Comparison of ENCODE assay signal across 23 mouse cellular contexts in the genomic region with DNA sequence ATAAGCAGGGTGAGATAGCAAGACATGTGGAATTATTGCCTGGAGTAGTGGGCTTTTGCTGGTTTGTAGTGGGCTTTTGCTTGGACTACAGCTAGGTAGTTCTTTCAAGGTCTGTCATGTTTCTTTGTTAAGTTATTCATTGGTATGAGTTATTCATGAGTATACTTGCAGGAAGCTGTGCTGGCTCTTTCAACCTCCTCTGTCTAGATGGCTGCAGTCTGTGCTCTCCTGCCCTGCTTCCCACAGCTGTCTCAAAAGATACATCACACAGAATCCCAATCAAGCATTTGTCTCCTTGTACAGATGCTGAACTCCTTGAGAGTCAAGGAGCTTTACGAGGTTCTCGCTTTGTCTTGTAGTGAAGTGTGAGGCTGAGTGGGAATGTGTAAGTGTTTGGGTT.
DNase-seq lines count a peak whose midpoint lies in the region; ATAC-seq lines count a peak whose summit lies in the region.
"Had no signal": no experiment of that assay in that cellular context is flagged by ENCODE, and none has a peak within 500 bp of the region (broad histone marks: within the 10 kb centered on the region; RNA-seq: fewer than 3 reads in every experiment).

No protein-coding gene starts in this region.

- H3K36me3 ChIP-seq in midbrain, embryonic 12.5 days = no peaks in the 10 kb centered on the region
- no peaks in the 10 kb centered on the region for H3K36me3 ChIP-seq in midbrain, embryonic 15.5 days (replicated peaks)
- H3K36me3 ChIP-seq in midbrain, embryonic 16.5 days (ENCODE audit: control insufficient read depth, insufficient read depth, low read length) = no peaks in the 10 kb centered on the region
- no peaks in the 10 kb centered on the region for H3K36me3 ChIP-seq in forebrain, embryonic 14.5 days (ENCODE audit: control insufficient read depth, insufficient read depth, low read length)
- H3K36me3 ChIP-seq: embryonic facial prominence, embryonic 15.5 days; forebrain, embryonic 10.5 days; forebrain, embryonic 15.5 days; G1E; heart, embryonic 13.5 days; hindbrain, embryonic 13.5 days had no signal

- no peaks in the 10 kb centered on the region for H3K27me3 ChIP-seq in midbrain, embryonic 12.5 days
- H3K27me3 ChIP-seq in midbrain, embryonic 15.5 days (replicated peaks) = no peaks in the 10 kb centered on the region
- no peaks in the 10 kb centered on the region for H3K27me3 ChIP-seq in midbrain, embryonic 16.5 days (ENCODE audit: control insufficient read depth, insufficient read depth, low read depth, low read length)
- H3K27me3 ChIP-seq in forebrain, embryonic 14.5 days (replicated peaks; ENCODE audit: control insufficient read depth, insufficient read depth, low read length) = no peaks in the 10 kb centered on the region
- H3K27me3 ChIP-seq: embryonic facial prominence, embryonic 15.5 days; forebrain, embryonic 15.5 days; heart, embryonic 13.5 days; hindbrain, embryonic 13.5 days had no signal

- H3K4me3 ChIP-seq in midbrain, embryonic 12.5 days = no peak overlapping the region
- H3K4me3 ChIP-seq in midbrain, embryonic 15.5 days = no peak overlapping the region
- H3K4me3 ChIP-seq in midbrain, embryonic 16.5 days (ENCODE audit: low read depth, low read length) = no peak overlapping the region
- no peak overlapping the region for H3K4me3 ChIP-seq in forebrain, embryonic 14.5 days (ENCODE audit: low read depth, low read length)
- H3K4me3 ChIP-seq: embryonic facial prominence, embryonic 15.5 days; erythroblast, embryonic 14.5 days; forebrain, embryonic 10.5 days; forebrain, embryonic 15.5 days; heart, embryonic 13.5 days; hindbrain, embryonic 13.5 days had no signal

- ATAC-seq in midbrain, embryonic 12.5 days (ENCODE audit: low FRiP score, low read depth) = peak; percentile 60; the same call in 1 of the 2 replicates
- no peak for ATAC-seq in midbrain, embryonic 15.5 days (replicated peaks)
- ATAC-seq in midbrain, embryonic 16.5 days = 0 out of 2 replicates have a peak, but pooled peaks have one; percentile 36
- no peak for ATAC-seq in forebrain, embryonic 14.5 days
- ATAC-seq: CD4-positive, CD25-positive, alpha-beta regulatory T cell, adult 4 months; forebrain, embryonic 15.5 days; hindbrain, postnatal 0 days had no signal

- H3K4me1 ChIP-seq in midbrain, embryonic 12.5 days = no peaks in the 10 kb centered on the region
- H3K4me1 ChIP-seq in midbrain, embryonic 15.5 days = 0 out of 2 replicates have a peak, but pooled peaks cover 6% of the 10 kb centered on the region
- H3K4me1 ChIP-seq in midbrain, embryonic 16.5 days (ENCODE audit: control insufficient read depth, insufficient read depth, low read length) = 0 out of 2 replicates have a peak, but pooled peaks cover 2% of the 10 kb centered on the region
- no peaks in the 10 kb centered on the region for H3K4me1 ChIP-seq in forebrain, embryonic 14.5 days (ENCODE audit: control insufficient read depth, insufficient read depth, low read length)
- H3K4me1 ChIP-seq: embryonic facial prominence, embryonic 15.5 days; forebrain, embryonic 10.5 days; forebrain, embryonic 15.5 days; hindbrain, embryonic 13.5 days had no signal

- no peak overlapping the region for H3K4me2 ChIP-seq in midbrain, embryonic 12.5 days (replicated peaks)
- H3K4me2 ChIP-seq in midbrain, embryonic 15.5 days = no peak overlapping the region
- H3K4me2 ChIP-seq in midbrain, embryonic 16.5 days (ENCODE audit: low read length) = no peak overlapping the region
- no peak overlapping the region for H3K4me2 ChIP-seq in forebrain, embryonic 14.5 days (ENCODE audit: low read length)
- H3K4me2 ChIP-seq: embryonic facial prominence, embryonic 15.5 days; forebrain, embryonic 15.5 days; heart, embryonic 13.5 days; hindbrain, embryonic 13.5 days had no signal

- no peak overlapping the region for H3K27ac ChIP-seq in midbrain, embryonic 12.5 days (replicated peaks)
- no peak overlapping the region for H3K27ac ChIP-seq in midbrain, embryonic 15.5 days
- H3K27ac ChIP-seq in midbrain, embryonic 16.5 days (ENCODE audit: low read length) = no peak overlapping the region
- H3K27ac ChIP-seq in forebrain, embryonic 14.5 days (ENCODE audit: low read depth, low read length) = no peak overlapping the region
- H3K27ac ChIP-seq: embryonic facial prominence, embryonic 15.5 days; forebrain, embryonic 10.5 days; forebrain, embryonic 15.5 days; heart, embryonic 13.5 days; hindbrain, embryonic 13.5 days; hindbrain, postnatal 0 days had no signal

- peak; percentile 8 for DNase-seq in embryo, embryonic 10 days (ENCODE audit: low spot score)
- DNase-seq in embryo, embryonic 9.5 days (ENCODE audit: extremely low spot score) = no peak
- no peak for DNase-seq in spleen, adult 12 weeks (ENCODE audit: low spot score)
- no peak for DNase-seq in forebrain, embryonic 14.5 days (ENCODE audit: low spot score)
- DNase-seq: adrenal gland, adult 8-10 months; B cell, adult 2 months; cerebellum, adult 11 months; cerebellum, adult 8-10 months; cerebellum, postnatal 14 days; gastrocnemius, postnatal 36 days; heart, adult 11 months had no signal

- WGBS in midbrain, embryonic 12.5 days = 51% methylated on average over 2 of the region's 2 CpGs
- 54% methylated on average over 2 of the region's 2 CpGs for WGBS in midbrain, embryonic 15.5 days
- 59% methylated on average over 2 of the region's 2 CpGs for WGBS in midbrain, embryonic 16.5 days
- WGBS in forebrain, embryonic 14.5 days = 61% methylated on average over 2 of the region's 2 CpGs

- no peaks in the 10 kb centered on the region for H3K9me3 ChIP-seq in midbrain, embryonic 12.5 days
- no peaks in the 10 kb centered on the region for H3K9me3 ChIP-seq in midbrain, embryonic 15.5 days
- H3K9me3 ChIP-seq in midbrain, embryonic 16.5 days (replicated peaks; ENCODE audit: control insufficient read depth, low read length, poor library complexity, severe bottlenecking) = no peaks in the 10 kb centered on the region
- H3K9me3 ChIP-seq in forebrain, embryonic 14.5 days (replicated peaks; ENCODE audit: control insufficient read depth, low read length) = no peaks in the 10 kb centered on the region
- H3K9me3 ChIP-seq: embryonic facial prominence, embryonic 15.5 days; forebrain, embryonic 10.5 days; forebrain, embryonic 15.5 days; G1E; heart, embryonic 13.5 days; hindbrain, embryonic 13.5 days had no signal

- H3K9ac ChIP-seq in midbrain, embryonic 12.5 days (replicated peaks) = no peak overlapping the region
- no peak overlapping the region for H3K9ac ChIP-seq in midbrain, embryonic 15.5 days
- H3K9ac ChIP-seq in midbrain, embryonic 16.5 days (ENCODE audit: low read depth, low read length) = no peak overlapping the region
- H3K9ac ChIP-seq in forebrain, embryonic 14.5 days (ENCODE audit: low read length) = no peak overlapping the region
- H3K9ac ChIP-seq: embryonic facial prominence, embryonic 15.5 days; forebrain, embryonic 15.5 days; heart, embryonic 13.5 days; hindbrain, embryonic 13.5 days had no signal

Comparison
In these comparisons a context has a peak if more than half of its experiments do, and no peak if none do; other contexts are left out.
1. ATAC-seq: peak in midbrain, embryonic 12.5 days (single experiment) and midbrain, embryonic 16.5 days (single experiment); none in midbrain, embryonic 15.5 days (single experiment) and forebrain, embryonic 14.5 days (single experiment).